Mouse (Mus musculus) limb, embryonic 15.5 days (tissue): ENCODE data around the gene Soga1. TPM values are rescaled to one million over a fixed set of nuclear protein-coding genes. Genes with fewer than 3 reads are reported as not detected.

ENCODE experiments used
- ATAC-seq: fragments of 200-750 bp; cut with Nextera tagmentation; 2 replicates; pipeline ENCODE4 v1.8.0; 2017; ENCODE audit warnings: low read depth, moderate TSS enrichment; ENCODE audit not compliant: insufficient number of reproducible peaks, low FRiP score, low TSS enrichment
- H3K27ac ChIP-seq: fragments of 300-500 bp; sonication (generic); 2 replicates; pipeline ENCODE4 v1.5.1; 2015; ENCODE audit warnings: moderate library complexity, mild to moderate bottlenecking, inconsistent platforms
- H3K27me3 ChIP-seq: fragments of 300-500 bp; sonication (generic); 2 replicates; pipeline ENCODE4 v1.6.1; 2015; ENCODE audit warnings: inconsistent platforms
- H3K36me3 ChIP-seq: fragments of 300-500 bp; sonication (generic); 2 replicates; pipeline ENCODE4 v1.6.1; 2015; ENCODE audit warnings: inconsistent platforms
- H3K4me1 ChIP-seq: fragments of 300-500 bp; sonication (generic); 2 replicates; pipeline ENCODE4 v1.6.1; 2015; ENCODE audit warnings: inconsistent platforms
- H3K4me2 ChIP-seq: fragments of 300-500 bp; sonication (generic); 2 replicates; pipeline ENCODE4 v1.6.1; 2015; ENCODE audit warnings: mild to moderate bottlenecking, inconsistent platforms
- H3K4me3 ChIP-seq: fragments of 300-500 bp; sonication (generic); 2 replicates; pipeline ENCODE4 v1.5.1; 2015; ENCODE audit warnings: mild to moderate bottlenecking, inconsistent platforms
- H3K9ac ChIP-seq: fragments of 300-500 bp; sonication (generic); 2 replicates; pipeline ENCODE4 v1.6.1; 2015; ENCODE audit warnings: inconsistent platforms
- H3K9me3 ChIP-seq: fragments of 300-500 bp; sonication (generic); 2 replicates; pipeline ENCODE4 v1.6.1; 2016; ENCODE audit warnings: inconsistent platforms
- WGBS: fragments of 180-500 bp; shearing (Covaris S2); methylation state at CpG from one replicate; pipeline ENCODE4 v1.1.7; 2015; 5-methylcytosine and 5-hydroxymethylcytosine counted together
- polyA plus RNA-seq: library from polyadenylated mRNA; unstranded; fragments of >200 nt; fragmentation: Nextera tagmentation; extraction: Ambion mirVana; gene quantifications from 2 replicates; pipeline ENCODE4 v1.2.1, GENCODE M21; 2015

The Soga1 gene
- polyA plus RNA-seq = 2.3 and 2.9 TPM in 2 replicates

GRCm38 (mm10) chr2:157078793-157079700, at the start of gene Soga1:
TSS of gene Soga1 (minus strand) at chr2:157079254.
- WGBS = under 1% methylated on average over 111 of the region's 136 CpGs

GRCm38 (mm10) chr2:157128072-157128471, 49.0 kb upstream of the Soga1 start:
- 56% methylated on average over 4 of the region's 4 CpGs for WGBS
- no peak overlapping the region for H3K9ac ChIP-seq

More at GRCm38 (mm10) chr2:157078793-157079700, at the start of gene Soga1:
- Histone ChIP-seq H3K27me3 (no peaks in the 10 kb centered on the region), H3K9me3 (no peaks in the 10 kb centered on the region), H3K36me3 (no peaks in the 10 kb centered on the region), H3K4me3 (peak within 1 kb of the TSS; percentile 92), H3K27ac (peak within 1 kb of the TSS; percentile 97), H3K9ac (peak within 1 kb of the TSS; percentile 93), H3K4me2 (peak within 1 kb of the TSS; percentile 81), H3K4me1 (peaks cover 41% of the 10 kb centered on the region)
- ATAC-seq = peak; percentile 89

GRCm38 (mm10) chr2:157127370-157127769, 48.3 kb upstream of the Soga1 start:
- H3K36me3 ChIP-seq = peaks cover 15% of the 10 kb centered on the region
- no peaks in the 10 kb centered on the region for H3K9me3 ChIP-seq
- H3K4me1 ChIP-seq = no peaks in the 10 kb centered on the region
- H3K27ac ChIP-seq = no peak overlapping the region
- no peak overlapping the region for H3K9ac ChIP-seq
- H3K4me3 ChIP-seq = no peak overlapping the region
- H3K27me3 ChIP-seq = no peaks in the 10 kb centered on the region
- no peak for ATAC-seq
- H3K4me2 ChIP-seq = no peak overlapping the region
- 84% methylated on average over 3 of the region's 3 CpGs for whole genome bisulfite sequencing

More at GRCm38 (mm10) chr2:157128072-157128471, 49.0 kb upstream of the Soga1 start:
- peaks cover 15% of the 10 kb centered on the region for H3K36me3 ChIP-seq
- H3K4me3 ChIP-seq = no peak overlapping the region
- ATAC-seq = no peak
- no peaks in the 10 kb centered on the region for H3K4me1 ChIP-seq
- H3K27me3 ChIP-seq = no peaks in the 10 kb centered on the region
- H3K9me3 ChIP-seq = no peaks in the 10 kb centered on the region
- no peak overlapping the region for H3K4me2 ChIP-seq
- no peak overlapping the region for H3K27ac ChIP-seq

GRCm38 (mm10) chr2:157125246-157125645, 46.2 kb upstream of the Soga1 start:
- Histone ChIP-seq H3K9ac (no peak overlapping the region), H3K4me2 (no peak overlapping the region), H3K36me3 (peaks cover 32% of the 10 kb centered on the region), H3K27me3 (no peaks in the 10 kb centered on the region), H3K9me3 (no peaks in the 10 kb centered on the region), H3K27ac (no peak overlapping the region), H3K4me1 (no peaks in the 10 kb centered on the region), H3K4me3 (no peak overlapping the region)
- ATAC-seq = no peak
- 90% methylated on average over 3 of the region's 3 CpGs for WGBS

GRCm38 (mm10) chr2:157121766-157122165, 42.7 kb upstream of the Soga1 start:
- no peak for ATAC-seq
- Histone ChIP-seq H3K9me3 (no peaks in the 10 kb centered on the region), H3K4me3 (no peak overlapping the region), H3K4me2 (no peak overlapping the region), H3K36me3 (peaks cover 38% of the 10 kb centered on the region), H3K27me3 (no peaks in the 10 kb centered on the region), H3K9ac (no peak overlapping the region), H3K27ac (no peak overlapping the region), H3K4me1 (no peaks in the 10 kb centered on the region)
- WGBS = 89% methylated on average over 8 of the region's 8 CpGs

GRCm38 (mm10) chr2:157119075-157119474, 40.0 kb upstream of the Soga1 start:
- Histone ChIP-seq H3K4me2 (no peak overlapping the region), H3K4me3 (no peak overlapping the region), H3K27ac (no peak overlapping the region), H3K9ac (no peak overlapping the region), H3K36me3 (peaks cover 46% of the 10 kb centered on the region), H3K9me3 (no peaks in the 10 kb centered on the region), H3K27me3 (no peaks in the 10 kb centered on the region), H3K4me1 (no peaks in the 10 kb centered on the region)
- WGBS = 80% methylated on average over 3 of the region's 3 CpGs
- ATAC-seq = no peak

- ATAC-seq = no peak
- Histone ChIP-seq H3K36me3 (peaks cover 52% of the 10 kb centered on the region), H3K27ac (no peak overlapping the region), H3K9ac (no peak overlapping the region), H3K4me2 (no peak overlapping the region), H3K4me3 (no peak overlapping the region), H3K27me3 (no peaks in the 10 kb centered on the region), H3K4me1 (no peaks in the 10 kb centered on the region), H3K9me3 (no peaks in the 10 kb centered on the region)
- WGBS = 85% methylated on average over 4 of the region's 4 CpGs
Measured at GRCm38 (mm10) chr2:157118556-157118955, 39.5 kb upstream of the Soga1 start.

DNA sequence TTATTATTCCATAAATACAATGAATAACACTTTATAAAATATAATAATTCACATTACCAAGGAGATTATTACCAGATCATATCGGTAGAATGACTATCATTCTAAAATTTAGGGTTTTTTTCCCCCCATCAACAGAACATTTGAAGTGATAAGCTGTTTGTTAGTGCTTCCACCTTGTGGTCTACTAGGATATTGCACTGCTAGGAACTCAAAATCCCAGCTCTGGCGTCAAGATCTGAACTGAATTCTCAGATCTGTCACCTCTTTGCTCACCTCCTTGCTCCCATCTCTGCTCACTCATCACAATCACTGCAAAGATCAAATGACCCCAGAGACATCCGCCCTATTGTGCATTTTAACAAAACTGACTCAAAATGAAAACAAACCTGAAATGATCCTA, 37.9 kb upstream of the Soga1 start:
- no peak for ATAC-seq
- no peaks in the 10 kb centered on the region for H3K27me3 ChIP-seq
- H3K4me3 ChIP-seq = no peak overlapping the region
- no peak overlapping the region for H3K27ac ChIP-seq
- H3K9me3 ChIP-seq = no peaks in the 10 kb centered on the region
- H3K4me1 ChIP-seq = no peaks in the 10 kb centered on the region
- peaks cover 61% of the 10 kb centered on the region for H3K36me3 ChIP-seq
- 18% methylated on average over 3 of the region's 3 CpGs for WGBS
- H3K9ac ChIP-seq = no peak overlapping the region
- H3K4me2 ChIP-seq = no peak overlapping the region

GRCm38 (mm10) chr2:157108236-157108635, 29.2 kb upstream of the Soga1 start:
- Histone ChIP-seq H3K4me3 (no peak overlapping the region), H3K4me2 (no peak overlapping the region)

DNA sequence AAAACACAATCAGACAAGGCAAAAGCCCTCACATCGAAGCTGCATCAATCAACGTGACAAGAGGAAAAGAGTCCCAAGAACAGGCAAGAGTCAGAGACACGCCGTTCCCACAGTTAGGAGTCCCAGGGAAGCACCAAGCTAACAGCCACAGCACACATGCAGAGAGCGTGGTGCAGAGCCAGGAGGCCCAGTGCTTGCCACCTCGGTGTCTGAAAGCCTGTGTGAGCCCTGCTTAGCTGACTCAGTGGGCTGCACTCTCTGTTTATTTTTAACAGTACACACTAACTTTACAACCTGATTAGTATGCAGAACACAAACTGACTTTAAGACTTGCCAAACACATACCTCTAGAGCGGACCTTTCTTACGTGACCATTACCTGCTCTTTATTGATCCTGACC, 25.4 kb upstream of the Soga1 start:
- Histone ChIP-seq H3K36me3 (peaks cover 71% of the 10 kb centered on the region), H3K4me3 (no peak overlapping the region), H3K27ac (no peak overlapping the region), H3K4me2 (no peak overlapping the region), H3K9me3 (no peaks in the 10 kb centered on the region), H3K27me3 (no peaks in the 10 kb centered on the region), H3K4me1 (no peaks in the 10 kb centered on the region), H3K9ac (no peak overlapping the region)
- no peak for ATAC-seq
- 86% methylated on average over 8 of the region's 8 CpGs for WGBS

More at GRCm38 (mm10) chr2:157108236-157108635, 29.2 kb upstream of the Soga1 start:
- no peaks in the 10 kb centered on the region for H3K9me3 ChIP-seq
- H3K27ac ChIP-seq = no peak overlapping the region
- peaks cover 61% of the 10 kb centered on the region for H3K36me3 ChIP-seq
- 88% methylated on average over 4 of the region's 4 CpGs for WGBS
- ATAC-seq = no peak
- H3K27me3 ChIP-seq = no peaks in the 10 kb centered on the region
- H3K9ac ChIP-seq = no peak overlapping the region
- no peaks in the 10 kb centered on the region for H3K4me1 ChIP-seq

GRCm38 (mm10) chr2:157102256-157102655, 23.2 kb upstream of the Soga1 start:
- Histone ChIP-seq H3K4me1 (no peaks in the 10 kb centered on the region), H3K4me3 (no peak overlapping the region), H3K4me2 (no peak overlapping the region), H3K36me3 (peaks cover 66% of the 10 kb centered on the region), H3K9ac (no peak overlapping the region), H3K27ac (no peak overlapping the region), H3K27me3 (no peaks in the 10 kb centered on the region), H3K9me3 (no peaks in the 10 kb centered on the region)
- 82% methylated on average over 2 of the region's 2 CpGs for WGBS
- ATAC-seq = no peak

- ATAC-seq = no peak
- no peaks in the 10 kb centered on the region for H3K4me1 ChIP-seq
- 98% methylated on average over 9 of the region's 9 CpGs for WGBS
- peaks cover 61% of the 10 kb centered on the region for H3K36me3 ChIP-seq
- H3K9me3 ChIP-seq = no peaks in the 10 kb centered on the region
- H3K27me3 ChIP-seq = no peaks in the 10 kb centered on the region
- H3K4me2 ChIP-seq = no peak overlapping the region
- no peak overlapping the region for H3K4me3 ChIP-seq
- H3K9ac ChIP-seq = no peak overlapping the region
- no peak overlapping the region for H3K27ac ChIP-seq
Measured at GRCm38 (mm10) chr2:157101650-157102049, 22.6 kb upstream of the Soga1 start.
